Mouse (Mus musculus) B cell, adult 2 months (primary cell): ENCODE measurements around the gene Dyrk4.

Source experiments
- DNase-seq, 2 experiments: peaks; one replicate each; pipeline ENCODE4 v3.0.0; 2022

Dyrk4 gene

DNA sequence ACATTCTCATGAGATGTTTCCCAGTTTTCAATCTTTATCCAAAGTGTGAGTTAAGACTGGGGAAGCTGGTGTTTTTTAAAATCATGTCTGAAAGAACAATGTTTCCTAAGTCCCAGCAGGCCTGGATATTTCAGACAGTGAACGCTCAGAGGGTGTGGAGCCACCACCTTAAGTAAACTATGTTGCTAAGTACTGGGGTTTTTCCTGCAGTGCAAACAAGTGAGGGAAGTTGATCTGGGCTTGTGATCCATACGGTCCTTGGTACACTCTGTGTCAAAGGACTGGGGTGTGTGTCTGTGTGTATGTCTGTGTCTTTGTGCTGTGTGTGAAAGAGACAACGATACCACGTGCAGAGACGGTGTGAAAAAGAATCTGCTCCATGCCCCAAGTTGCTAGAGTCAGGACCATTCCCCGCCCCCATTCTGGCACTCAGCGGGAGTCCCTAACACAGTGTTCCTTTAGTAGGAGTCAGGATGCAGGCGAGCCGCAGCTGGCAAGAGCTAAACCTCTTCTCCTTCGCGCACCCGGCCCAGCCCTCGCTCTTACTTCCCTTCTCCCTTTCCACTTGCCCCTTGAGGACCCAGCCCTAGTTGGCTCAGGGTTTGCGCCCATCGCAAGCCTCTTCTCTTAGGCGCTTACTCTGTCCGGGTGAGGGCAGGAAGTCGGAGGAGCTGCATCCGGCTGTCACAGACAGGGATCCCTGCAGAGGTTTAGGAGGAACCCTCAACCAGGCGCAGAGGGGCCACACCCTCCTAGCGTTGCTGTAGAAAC, at the start of gene Dyrk4:
Gene Dyrk4, minus strand, starts transcription at position 729 of the 771 bp plus-strand sequence.
- DNase-seq = no peak

DNA sequence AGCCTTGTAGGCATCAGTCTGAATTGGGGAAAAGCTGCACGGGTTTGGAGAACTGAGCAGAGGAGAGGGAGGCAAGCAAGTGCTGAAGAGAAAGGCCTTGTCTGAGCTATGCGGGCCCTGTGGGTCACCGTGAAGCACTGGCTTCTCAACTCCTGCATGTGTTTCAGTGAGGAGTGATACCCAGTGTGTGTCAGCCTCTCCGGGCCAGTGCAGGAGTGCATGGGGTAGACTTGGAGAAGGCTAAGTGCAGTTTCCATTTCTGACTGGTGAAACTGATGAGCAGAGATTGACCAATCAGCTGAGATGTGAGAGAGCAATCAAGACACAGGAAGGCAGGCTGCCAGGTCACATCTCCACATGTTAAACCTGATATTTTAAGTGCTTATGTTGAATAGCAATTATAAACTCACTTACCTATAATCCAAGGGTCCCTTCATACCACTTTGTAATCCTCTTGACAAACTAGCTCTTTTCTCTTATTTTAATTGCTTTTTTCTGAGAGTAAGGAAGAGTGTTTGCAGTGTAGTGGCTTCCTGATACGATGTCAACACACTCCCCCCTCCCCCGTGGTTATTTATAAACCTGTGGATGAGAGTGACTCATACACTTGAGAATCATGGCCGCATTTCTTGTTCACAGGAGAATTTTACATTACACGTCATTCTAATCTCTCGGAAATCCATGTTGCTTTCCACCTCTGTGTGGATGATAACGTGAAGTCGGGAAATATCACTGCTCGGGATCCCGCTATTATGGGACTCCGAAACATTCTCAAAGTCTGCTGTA, 44.8 kb upstream of the Dyrk4 start:
- no peak for DNase-seq

GRCm38 (mm10) chr6:126963426-126963825, 41.8 kb upstream of the Dyrk4 start:
- DNase-seq = no peak

DNA sequence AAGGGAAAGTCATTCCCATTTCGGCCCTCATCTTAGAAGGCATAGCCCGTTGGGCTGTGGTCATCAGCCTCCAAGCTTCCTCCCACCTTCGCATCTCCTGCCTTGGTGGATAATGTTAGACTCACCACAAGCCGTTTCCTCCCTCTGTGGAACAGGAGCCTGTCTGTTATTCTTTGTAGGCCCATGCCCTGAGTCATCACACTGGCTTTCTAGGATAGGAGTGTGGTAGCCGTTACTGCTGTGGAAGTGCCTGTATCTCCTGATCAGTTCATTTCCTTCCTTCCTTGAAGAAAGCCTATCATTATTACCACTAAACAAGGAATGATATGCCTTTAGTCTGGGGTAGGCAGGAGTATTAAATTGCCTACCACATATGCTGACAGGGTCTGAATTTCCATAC, 41.1 kb upstream of the Dyrk4 start:
- DNase-seq = no peak

- DNase-seq = no peak
Observed at GRCm38 (mm10) chr6:126961371-126962018, 39.9 kb upstream of the Dyrk4 start.

DNA sequence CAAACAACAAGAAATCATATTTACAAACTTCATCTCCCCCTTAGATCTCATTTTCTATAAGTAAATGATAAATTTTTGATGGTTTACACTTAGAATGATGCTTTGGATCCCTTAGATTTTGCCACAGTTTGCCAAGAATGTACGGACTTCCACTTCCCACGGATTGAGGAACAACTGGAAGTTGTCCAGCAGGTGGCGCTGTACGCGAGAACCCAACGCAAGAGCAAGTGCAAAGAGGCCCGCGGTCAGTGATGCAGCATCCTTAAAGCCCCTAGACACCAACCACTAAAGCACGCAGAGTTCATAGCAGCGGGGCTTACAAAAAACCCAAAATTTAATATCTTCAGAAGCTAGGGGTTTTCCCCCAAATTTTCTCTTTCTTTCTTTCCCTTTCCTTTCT, 34.1 kb upstream of the Dyrk4 start:
- peak; percentile 75 to 76 for DNase-seq

- DNase-seq = peak in 1 of 2 experiments; percentile 6
Observed at GRCm38 (mm10) chr6:126948336-126948735, 26.7 kb upstream of the Dyrk4 start.

DNA sequence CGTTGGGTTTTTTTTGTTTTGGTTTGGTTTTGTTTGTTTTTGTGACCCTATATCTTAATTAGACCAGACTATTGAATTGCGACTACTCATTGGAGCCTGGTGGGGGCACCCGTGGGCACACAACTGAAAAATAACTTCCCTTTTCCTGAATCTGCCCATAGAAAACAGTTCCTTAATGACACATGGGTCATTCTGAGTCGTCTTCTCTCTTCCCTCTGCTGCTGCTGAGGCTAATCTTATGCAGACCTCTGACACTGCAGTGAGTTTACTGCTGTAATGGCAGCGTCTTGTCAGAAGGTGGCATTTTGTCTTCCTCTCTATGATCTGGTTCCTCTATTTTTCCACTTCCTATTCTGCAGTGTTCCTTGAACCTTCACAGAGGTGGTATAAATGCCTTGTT, 18.8 kb upstream of the Dyrk4 start:
- DNase-seq = peak; percentile 49 to 53

- peak; percentile 93 to 94 for DNase-seq
Observed at GRCm38 (mm10) chr6:126939487-126940171, 18.0 kb upstream of the Dyrk4 start, which contains the start of the genes Rad51ap1 and D6Wsu163e. Gene Rad51ap1, minus strand, starts transcription at chr6:126939587. Gene D6Wsu163e, plus strand, starts transcription at chr6:126939962.

DNA sequence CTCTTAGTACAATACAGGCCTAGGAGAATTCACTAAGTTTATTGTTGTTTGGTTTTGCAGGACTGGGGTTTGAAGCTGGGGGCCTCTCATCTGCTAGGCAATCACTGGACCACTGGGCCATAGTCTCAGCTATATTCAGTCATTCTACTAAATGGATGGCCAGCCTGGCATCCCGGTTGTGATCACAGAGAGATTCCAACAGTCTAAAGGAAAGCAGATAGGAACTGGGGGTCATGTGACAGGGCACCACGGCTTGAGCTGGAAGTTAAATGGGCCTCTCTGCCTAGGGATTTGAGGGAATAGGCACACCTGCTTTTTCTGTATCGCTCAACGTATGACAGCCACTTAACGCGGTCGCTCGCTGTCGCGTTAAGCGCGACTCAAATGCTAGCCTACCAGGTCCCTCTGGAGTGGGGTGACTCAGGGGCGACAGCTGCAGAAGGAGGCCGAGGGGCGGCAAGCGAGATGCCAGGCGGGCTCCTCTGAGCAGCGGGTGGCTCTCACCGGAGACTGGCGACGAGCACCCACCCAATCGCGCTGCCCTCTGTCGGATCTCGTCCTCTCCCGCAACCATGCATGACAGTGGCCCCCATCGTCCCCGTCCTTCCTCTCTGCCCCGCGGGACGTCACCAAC, 17.3 kb upstream of the Dyrk4 start:
- no peak for DNase-seq

GRCm38 (mm10) chr6:126938047-126938446, 16.4 kb upstream of the Dyrk4 start:
- peak in 1 of 2 experiments; percentile 5 for DNase-seq

DNA sequence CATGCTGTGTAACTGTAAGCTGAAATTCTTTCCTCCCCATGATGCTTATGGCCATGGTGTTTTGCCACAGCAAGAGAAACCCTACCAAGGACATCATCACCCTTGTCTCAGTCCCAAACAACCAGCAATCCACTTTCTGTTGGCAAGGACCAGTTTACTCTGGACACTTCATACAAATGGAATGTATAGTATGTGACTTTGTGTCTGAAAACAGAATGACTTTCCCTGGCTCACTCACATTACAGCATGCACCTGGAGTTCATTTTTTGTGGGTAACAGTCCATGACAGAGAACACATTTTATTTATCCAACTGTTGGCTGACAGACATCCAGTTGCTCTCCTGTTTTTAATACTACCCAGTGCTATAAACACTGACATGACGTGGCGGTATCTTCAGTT, 11.3 kb upstream of the Dyrk4 start:
- DNase-seq = no peak

- DNase-seq = no peak
Observed at GRCm38 (mm10) chr6:126914928-126915327, 6.7 kb downstream of the Dyrk4 start.

DNA sequence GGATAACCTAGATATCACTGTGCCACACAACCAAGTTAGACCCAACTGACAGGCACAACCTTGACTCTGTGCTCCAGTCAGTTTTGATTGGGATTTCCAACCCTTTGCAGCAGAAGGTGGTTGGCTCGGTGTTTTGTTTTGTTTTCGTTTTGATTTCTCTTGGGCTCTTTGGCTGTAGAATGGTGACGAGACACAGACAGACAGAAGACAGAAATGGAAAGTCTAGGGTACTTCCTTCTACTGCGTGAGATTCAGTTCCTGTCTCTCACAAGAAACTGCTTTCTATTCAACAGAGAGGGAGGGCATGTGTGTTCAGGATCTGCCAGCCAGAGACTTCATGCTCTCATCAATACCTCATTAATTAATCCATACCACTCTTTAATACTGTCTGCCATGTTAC, 10.9 kb downstream of the Dyrk4 start:
- DNase-seq = peak; percentile 4 to 5

GRCm38 (mm10) chr6:126907876-126908275, 13.8 kb downstream of the Dyrk4 start:
- DNase-seq = no peak

DNA sequence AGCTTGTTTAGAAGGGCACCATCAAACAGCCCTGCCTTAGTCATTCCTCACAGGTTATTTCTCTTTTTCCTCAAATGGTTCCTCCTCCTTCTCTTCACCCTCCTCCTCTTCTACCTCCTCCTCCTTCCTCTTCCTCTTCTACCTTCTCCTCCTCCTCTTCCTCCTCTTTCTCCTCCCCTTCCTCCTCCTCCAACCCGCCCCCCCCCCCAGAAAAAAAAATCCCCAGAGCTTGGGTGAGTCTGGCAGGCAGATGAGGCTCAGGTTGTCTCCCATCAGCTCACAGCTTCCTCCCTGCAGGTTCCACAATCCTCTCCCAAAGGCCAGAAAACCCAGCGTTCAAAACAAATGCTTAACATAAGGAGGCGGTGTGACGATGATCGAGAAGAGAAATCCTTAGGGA, 14.3 kb downstream of the Dyrk4 start:
- no peak for DNase-seq

GRCm38 (mm10) chr6:126877118-126877517, 44.5 kb downstream of the Dyrk4 start:
- DNase-seq = no peak

DNA sequence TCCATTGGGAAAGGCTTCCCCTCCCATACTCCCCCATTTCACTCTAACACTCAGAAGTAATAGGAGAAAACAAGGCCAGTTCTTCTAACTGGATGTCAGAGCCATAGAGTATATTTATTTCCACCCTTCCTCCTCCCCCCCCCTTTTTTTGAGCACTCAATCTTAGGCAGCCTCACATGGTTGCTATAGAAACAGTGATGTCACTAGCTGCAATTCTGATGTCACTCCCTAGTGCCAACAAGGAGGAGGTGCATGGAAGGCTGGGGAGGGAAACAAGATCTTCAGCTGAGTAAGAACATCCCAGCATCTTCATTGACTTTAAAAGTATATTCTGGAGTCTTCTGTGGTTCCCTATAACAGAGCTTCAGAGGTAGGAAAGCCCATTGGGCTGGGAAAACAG, 68.8 kb downstream of the Dyrk4 start, which contains the start of gene Akap3:
Gene Akap3, plus strand, starts transcription at position 218 of the 400 bp plus-strand sequence.
- peak; percentile 8 to 10 for DNase-seq

- DNase-seq = peak; percentile 93 to 94
Observed at GRCm38 (mm10) chr6:126848712-126849704, 72.6 kb downstream of the Dyrk4 start, which contains the start of gene Ndufa9. Gene Ndufa9, minus strand, starts transcription at chr6:126849136.

GRCm38 (mm10) chr6:126836628-126837027, 85.0 kb downstream of the Dyrk4 start:
- DNase-seq = no peak
